Mouse (Mus musculus): ENCODE measurements around the gene Slc4a4. TPM values are rescaled to one million over a fixed set of nuclear protein-coding genes. Genes with fewer than 3 reads are reported as not detected.
"Not testable (repeated sequence)": the region's sequence is repeated elsewhere in the genome, so short reads cannot be mapped to it uniquely, and the experiment has no call there.

Gene Slc4a4
- total RNA-seq, 2 experiments from 2014 or later, result 11.3 to 11.7 TPM

DNA sequence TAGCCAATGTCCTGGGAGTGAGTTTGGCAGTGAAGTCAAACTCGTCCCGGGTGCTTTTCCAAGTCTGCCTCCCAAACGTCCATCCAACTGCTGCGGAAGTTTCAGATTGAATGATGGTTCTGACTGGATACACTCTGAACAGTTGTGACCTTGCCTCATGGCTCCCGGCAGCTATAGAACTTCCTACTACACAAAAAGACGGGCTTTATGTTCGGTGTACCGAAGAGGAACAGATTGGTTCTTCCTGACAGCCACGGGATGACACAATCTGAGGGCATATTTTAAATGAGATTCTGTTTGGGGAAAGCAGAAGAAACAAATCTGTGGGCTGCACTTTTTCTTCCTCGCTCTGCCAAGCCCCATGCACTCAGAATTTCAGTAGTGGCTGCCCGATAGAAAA lies 201.8 kb downstream of the Slc4a4 start:
- DNase-seq, result no peak

DNA sequence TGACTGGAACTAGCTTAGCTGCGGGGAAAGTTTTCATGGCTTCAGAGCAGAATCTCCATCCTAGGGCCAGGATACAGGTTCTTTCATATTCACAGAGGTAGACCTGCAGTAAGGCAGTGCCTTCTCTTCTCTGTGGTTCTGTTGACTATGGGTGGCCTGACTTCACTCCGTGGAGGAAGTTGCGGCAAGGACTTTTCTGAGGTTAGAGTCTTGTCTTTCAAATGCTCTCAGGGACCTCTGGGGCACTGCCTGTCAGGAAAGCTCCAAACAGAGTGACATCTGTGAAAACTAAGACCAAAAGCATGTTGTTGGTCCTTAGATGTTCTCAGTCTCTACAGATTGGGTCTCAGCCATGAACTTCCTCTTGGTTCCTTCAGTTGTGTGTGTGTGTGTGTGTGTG lies 203.5 kb downstream of the Slc4a4 start:
- no peak for DNase-seq

DNA sequence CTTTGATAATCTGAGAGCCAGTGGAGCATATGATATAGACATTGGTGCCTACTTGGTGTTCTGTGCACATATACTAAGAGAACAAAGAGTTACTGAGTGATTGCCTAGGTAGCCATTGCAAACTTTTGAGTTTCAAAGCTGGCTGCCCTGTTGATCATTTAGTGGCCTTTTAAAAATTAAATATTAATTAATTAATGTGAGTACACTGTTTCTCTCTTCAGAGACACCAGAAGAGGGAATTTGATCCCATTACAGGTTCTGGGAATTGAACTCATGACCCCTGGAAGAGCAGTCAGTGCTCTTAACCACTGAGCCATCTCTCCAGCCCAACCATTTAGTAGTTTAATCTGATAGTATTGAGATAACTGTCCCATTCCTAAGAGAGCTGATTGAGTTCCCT lies 209.8 kb downstream of the Slc4a4 start:
- DNase-seq, result no peak

DNA sequence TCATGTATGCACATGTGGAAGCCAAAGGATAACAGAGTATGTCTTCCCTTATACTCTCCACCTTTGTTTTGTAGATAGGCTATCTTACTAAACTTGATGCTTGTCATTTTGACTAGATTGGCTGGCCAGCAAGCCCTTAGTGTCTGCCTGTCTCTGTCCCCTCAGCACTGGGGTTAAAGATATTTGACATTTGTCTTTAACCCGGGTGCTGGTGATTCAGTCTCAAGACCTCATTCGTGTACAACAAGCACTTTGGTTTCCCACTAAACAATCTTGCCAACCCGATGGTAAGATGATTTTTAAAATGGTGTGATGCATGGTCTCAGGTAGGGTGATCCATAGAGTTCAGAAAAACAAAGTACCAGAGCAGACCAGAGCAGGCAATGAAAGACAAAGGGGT lies 210.7 kb downstream of the Slc4a4 start:
- DNase-seq, result no peak

DNA sequence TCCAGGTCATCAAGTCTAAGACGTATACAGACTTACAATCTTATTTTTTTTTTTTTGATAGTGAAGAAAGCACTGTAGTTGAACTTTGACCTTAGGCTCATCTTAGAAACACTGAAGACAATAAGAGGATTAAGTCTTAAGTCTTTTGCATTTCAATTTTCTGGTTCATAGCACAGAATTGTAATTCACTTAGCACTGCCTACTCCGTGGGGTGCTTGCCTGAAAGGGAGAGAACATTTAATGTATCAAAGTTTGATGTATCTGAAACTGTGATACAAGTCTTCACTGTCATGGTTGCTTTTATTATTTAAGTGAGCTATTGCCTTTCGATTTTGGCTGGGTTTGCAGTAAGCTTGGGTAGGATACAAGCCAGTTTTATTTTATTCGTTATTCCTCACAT lies 211.5 kb downstream of the Slc4a4 start:
- DNase-seq, result no peak

DNA sequence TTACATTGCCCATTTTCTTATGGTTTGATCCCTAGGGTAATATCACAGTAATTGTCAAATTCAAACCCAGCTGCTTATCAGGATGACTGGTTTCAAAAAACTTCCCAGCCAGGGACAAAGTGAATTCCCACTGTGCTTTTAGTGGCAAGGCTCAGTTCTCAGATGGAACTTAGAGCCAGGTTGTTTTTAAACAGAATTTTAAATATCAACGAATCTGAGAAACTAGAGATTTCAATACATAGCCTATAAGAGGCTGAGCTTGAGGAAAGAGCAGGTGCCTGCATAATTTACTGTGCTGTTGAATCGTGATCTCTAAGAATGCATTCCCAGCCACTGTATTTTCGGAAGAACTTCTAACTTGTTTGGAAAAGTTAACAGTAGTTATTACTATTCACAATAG lies 213.3 kb downstream of the Slc4a4 start:
- no peak for DNase-seq

DNA sequence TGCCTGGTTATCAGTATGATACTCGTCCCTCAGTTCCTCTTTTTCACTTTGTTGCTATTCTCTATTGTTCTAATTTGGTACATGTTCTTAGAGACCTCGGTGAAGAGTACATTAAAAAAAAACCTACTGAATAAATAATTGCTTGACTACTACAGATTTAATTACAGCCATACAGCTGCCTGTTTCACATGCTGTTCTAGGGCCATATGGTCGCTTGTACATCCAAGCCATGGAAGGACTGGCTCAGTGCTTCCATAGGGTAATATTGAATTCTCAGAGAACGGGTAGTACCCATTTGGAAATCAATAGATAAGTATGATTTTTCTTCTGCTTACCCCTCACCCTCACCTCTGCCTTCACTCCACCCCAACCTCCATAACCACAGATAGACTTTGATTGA lies 215.9 kb downstream of the Slc4a4 start:
- no peak for DNase-seq

DNA sequence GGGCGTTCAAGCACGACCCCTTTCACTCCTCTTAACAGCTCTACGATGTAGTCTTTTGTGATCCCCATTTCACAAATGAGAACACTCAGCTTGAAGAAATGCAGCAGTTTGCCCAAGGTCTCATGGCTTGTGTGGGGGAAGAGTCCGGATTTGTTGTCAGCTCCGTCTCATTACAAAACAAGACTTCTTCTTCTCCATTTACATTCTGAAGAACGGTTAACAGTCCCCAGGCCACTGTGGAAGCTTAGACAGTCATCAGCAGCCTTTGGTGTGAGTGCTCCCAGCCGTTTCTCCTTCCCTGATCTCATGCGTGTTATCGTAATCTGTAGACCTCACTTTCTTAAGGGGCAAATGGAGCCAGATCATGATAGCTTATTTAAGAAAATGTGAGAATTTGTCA lies 218.7 kb downstream of the Slc4a4 start:
- DNase-seq, result no peak

DNA sequence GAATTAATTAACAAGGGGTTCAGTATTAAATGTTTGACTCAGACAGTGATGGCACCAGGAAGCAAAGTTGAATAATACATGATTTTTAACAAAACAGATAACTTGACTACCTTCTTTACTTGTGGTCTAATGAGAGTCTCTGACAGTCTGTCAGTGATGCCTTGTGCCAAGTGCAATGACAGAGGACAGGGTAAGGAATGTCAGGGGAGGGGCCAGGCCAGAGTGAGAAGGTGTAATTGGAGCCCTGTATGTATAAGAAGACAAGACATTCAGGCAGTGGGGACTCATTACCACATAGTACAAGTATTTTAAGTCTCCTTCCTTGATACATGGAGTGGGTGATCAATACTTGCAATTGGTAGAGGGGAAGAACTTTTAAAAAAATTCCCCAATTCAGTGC lies 219.6 kb downstream of the Slc4a4 start:
- no peak for DNase-seq

DNA sequence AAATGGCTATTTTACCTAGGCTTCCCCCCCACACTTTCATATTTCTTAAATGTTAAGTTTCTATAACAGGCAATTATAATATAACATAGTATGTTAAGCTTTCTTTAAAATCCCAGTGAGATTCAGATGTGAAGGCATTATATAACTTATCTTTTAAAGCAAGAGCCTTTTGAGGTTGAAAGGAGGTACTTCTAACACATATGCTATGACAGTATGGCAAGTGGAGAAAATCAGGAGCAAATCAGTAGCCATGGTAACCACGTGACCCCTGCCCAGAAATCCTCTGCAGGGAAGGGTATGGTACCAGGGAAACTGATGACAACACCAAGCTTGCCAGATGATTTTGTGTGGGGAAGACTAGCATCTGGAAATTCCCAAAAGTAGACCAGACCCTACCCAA lies 222.2 kb downstream of the Slc4a4 start:
- no peak for DNase-seq

DNA sequence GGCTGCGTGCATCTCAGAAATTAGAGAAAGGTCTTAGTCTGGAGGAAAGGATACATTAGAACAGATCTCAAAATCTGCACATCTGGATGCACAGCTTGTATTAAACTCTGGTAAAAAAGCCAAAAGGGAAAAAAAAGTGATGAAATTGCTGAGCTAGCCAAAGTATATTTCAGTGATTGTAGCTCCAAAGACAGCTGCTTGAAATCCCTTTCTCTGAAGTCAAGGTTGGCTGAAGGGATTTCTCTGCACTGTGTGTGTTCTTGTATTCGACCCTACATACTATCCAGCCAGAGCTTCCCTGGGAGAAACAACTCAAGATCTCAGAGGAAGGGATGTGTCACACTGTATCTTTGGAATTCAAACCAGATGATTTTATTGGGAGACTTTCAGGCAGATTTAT lies 223.2 kb downstream of the Slc4a4 start:
- no peak for DNase-seq

DNA sequence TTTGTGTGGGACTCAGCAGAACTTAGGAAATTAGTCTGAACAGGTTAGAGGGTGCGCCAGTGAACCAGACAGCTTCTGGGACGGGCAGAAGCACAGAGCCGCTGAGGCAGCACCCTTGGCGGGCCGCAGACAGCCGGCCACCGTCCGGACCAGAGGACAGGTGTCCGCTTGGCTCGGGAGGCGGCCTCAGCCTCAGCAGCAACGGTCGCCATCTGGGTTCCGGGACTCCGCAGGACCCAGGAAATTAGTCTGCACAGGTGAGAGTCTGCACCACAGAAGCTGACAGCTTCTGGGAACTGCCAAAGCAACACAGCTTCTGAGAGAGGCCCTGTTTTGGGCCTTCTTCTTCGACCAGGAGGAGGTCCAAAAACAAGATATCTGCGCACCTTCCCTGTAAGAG lies 225.4 kb downstream of the Slc4a4 start:
- not testable (repeated sequence) for DNase-seq

DNA sequence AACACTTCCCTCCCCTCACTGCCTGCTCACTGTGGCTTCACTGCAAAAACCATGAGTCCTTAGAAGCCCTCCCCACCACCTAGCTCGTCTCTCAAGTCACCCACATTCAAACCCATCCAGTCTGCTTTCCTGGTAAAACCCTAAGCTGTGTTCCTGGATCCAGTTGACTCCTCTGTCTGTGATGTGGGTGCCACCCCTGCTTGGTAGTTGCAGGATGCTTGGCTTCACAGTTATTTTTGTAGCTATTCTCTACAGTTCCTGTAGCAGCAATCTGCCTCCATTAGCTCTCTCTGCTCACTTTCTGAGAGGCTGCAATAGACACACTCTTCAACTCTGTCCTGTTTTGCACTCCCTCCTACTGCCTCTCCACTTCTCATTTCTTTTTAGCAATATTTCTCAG lies 234.3 kb downstream of the Slc4a4 start:
- no peak for DNase-seq

DNA sequence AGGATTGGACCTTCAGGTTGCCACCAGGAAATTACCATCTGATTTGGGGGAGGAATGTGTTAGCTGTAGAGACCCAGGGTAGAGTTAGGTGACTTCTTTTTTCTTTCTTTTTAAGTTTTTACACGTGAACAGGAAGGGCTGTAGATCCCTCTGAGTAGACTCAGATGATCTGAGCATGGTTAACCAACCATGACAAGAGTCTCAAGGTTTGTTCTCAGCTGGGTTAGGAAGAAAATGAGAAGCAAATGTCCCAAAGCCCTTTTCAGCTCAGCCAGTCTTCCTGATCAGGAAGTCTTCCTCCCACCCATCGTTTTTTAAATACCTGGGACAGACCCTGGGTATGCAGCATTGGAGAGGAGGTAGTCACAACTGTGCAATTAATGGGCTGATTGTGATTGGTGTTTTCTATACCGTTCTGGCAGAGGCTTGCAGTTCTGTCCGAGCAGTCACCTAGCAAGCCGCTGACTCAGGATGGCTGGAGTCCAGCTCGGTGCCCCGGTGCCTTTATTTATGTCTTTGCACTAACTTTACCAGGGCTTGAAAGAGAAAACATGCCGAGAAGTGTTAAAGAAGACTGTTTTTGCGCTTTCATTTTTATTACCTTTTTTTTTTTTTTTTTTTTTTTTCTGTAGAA lies 236.8 kb downstream of the Slc4a4 start:
- no peak for DNase-seq

DNA sequence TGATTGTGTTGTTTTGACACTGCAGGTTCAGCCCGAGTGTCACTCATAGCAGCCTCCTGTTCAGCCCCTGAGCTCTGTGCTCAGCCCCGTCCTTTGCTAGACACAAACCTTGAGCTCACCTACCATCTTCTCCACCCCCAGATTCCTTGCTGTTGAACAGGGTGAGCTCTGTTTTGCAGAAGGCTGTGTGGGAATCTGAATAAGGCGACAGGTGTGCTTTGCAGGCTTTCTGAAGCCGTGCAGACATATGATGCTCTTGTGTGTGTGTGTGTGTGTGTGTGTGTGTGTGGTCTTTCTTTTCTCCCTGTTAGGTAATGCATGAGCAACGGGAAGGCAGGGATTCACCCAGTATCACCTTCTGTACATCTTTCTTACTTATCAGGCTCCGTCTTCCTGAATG lies 241.6 kb downstream of the Slc4a4 start:
- DNase-seq, result no peak

DNA sequence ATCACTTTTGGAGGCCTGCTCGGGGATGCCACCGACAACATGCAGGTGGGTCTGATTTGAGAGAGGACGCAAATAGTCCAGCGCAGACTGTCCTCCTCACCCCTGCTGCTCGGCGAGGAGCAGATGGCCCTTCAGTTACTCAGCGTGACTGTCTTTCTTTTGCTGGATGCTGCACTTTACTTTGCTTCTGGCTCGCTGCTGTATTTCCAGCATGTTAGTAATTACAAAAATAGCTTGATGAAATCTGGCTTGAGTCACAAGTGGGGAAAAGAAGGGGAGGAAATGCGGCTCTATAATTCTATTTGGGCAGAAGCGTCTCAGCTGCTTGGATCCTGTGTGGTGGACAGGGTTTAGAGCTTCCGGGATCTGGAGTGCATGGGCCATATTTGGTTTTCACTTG lies 249.2 kb downstream of the Slc4a4 start:
- no peak for DNase-seq

DNA sequence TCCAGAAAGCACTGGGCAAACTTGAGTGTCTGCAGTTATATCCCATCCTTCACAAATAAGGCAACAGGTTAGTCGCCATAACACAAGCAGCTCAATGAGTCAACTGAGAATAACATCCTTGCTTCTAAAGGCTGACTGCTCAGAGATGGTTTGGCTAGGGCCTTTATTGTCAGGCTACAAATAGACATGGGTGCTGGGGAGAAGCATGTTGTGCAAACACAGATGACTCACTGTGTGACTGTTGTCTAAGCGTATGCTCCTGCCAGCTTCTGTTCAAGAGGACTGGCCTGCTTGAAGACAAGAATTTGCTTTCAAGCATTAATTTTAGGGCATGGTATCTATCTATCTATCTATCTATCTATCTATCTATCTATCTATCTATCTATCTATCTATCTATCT lies 253.5 kb downstream of the Slc4a4 start:
- DNase-seq, result no peak

DNA sequence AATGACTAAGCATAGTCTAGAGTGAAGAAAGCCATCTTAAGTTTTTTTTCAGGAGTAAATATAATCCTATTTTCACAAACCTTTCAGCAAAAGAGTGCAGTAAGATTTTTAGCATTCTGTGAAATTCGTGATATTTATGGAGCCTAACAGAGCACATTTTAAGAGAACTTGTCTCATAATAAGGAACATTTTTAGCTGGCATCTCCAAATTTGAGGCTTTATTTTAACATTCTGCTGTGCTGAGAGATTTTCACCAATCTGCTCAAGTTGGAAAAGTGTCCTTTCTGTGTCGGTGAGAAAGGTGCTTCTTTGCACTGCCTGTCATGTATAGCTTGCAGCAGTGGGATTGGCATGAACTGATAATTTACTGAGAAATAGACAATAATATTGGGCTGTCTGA lies 255.1 kb downstream of the Slc4a4 start:
- DNase-seq, result no peak

DNA sequence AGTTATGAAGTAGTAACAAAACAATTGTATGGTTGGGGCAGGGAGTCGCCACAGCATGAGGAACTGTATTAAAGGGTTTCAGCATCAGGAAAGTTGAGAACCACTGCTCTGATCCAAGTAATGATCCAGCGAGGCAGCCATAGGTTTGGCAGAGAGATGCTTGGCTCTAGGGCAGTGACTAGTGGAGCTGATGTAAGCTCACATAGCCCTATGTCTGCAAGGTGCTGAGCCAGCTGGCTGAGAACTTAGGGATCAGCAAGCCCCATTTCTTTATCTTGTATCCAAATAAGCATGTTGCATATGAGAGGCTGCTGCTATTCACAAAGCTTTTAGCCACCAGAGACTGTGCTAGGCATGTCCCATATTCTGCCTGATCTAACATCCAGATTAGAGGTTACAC lies 259.7 kb downstream of the Slc4a4 start:
- no peak for DNase-seq

DNA sequence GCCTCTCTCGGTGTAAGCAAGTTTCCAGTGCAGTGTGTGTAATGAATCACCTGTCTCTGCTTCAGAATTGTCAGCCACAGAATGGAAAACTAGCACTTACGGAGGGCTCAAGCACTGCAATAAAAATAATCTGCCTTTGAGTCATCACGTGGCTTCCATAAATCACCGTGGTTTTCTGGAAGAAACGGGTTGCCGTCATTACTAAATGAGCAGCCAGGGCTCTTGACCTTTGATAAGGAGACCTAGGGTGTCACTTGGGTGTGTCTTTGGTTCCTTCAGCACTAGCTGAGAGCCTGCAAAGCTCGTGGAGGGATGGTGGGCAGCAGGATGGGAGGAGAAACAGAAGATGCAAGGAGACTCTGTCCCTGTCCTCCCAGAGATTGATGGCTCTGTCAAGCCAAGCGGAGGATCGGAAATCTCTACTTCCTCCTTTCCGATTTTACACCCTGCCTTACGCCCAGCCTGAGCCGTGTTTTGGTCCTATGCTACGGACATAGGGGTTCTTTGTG lies 260.7 kb downstream of the Slc4a4 start:
- DNase-seq, result no peak

DNA sequence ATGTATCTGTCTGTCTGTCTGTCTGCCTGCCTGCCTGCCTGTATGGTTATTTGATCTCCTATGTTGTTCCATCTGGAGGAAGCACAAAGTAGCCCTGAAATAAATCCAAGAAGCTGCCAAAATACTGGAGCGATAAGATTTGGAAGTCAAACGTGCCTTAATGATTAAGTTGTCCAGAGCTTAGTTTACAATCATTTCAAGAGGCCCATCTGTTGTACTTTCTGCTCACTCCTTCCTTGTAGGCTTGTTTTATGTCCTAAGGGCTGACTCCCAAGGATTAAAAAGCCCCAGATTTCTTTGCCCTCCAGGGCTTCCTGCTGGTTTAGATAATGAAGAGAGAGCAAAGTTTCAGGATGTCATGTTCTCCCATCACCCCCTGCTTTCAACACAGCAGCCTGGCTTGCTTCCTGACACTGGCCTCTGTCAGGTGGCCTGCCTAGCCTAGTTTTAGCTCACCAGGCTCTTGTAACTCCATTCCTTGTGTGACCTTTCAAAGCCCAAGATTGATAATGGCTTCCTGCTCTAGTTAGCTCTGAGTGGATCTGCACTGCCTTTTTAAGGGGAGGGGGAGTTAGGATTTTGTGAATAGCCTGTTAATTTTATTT lies 262.9 kb downstream of the Slc4a4 start:
- no peak for DNase-seq

DNA sequence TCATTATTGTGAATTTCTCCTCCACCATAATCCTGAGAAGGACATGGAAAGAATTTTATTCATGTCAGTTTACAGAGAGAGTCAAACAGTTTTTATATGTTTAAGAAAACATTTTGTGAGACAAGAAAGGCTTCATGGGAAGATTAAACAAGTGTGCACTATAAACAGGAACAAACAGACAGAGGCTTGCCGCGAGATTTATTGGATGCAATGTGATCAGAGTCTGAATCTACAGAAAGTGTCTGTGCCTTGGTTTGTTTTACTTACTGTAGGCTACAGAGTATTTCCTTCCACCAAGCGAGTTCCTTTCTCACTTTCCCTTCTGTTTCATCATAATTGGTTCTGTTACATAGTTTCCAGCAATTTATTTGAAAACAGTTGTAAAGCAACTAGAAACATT lies 264.5 kb downstream of the Slc4a4 start:
- DNase-seq, result no peak

DNA sequence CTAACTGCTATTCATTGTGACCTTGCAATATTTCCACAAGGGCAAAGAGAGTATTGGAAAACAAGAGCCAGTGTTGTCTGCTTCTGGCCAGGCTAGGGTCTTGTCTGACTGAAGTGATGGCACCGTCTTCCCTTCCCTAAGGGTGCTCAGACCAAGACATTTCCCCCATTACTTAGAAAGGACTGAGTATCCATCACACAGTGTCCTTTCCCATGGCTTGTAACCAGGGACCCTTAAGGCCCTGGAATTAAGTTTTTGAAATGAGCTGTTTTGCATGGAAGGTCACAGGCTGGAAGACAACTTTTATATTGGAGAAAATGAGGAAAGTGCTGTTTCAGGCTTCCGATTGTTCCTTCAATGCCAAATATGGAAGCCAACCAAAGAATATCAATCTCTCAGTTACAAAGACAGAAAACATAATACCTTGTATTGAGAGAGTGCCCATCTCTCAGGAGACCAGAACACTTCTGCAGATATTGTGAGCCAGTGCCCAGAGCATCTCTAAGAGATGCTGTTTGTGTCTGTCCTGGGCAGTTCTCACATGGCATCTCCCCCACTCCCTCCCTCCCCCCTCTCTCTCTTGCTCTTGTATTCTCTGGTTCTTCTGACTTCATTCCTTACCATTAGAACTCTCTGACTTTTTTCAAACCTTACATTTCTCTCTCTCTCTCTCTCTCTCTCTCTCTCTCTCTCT lies 284.6 kb downstream of the Slc4a4 start:
- DNase-seq, result no peak

DNA sequence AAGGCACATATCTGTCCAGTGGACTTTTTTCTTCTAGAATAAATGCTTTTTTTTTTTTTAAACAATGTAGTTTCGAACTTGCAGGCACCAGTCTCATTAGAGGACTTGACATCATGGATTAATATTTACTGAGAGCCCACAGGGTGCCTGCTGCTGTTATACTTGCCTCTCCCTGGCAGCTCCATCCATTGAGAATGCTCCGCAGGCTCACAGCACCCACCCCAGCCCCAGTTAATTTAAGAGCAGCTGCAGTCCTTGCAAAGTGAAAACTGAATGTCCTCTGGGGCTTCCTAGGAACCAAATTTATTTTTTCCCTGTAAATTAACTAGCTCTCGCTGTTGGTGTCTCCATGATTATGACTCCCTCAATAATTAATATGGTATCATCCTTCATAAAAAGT lies 303.4 kb downstream of the Slc4a4 start:
- no peak for DNase-seq

All from gastrocnemius, postnatal 10 days (tissue).